Mouse (Mus musculus) spleen, adult 2 months (tissue): ENCODE data around the gene Snrnp25. TPM values are rescaled to one million over a fixed set of nuclear protein-coding genes. Genes with fewer than 3 reads are reported as not detected.

ENCODE experiments used
- DNase-seq, 2 experiments: peaks; one replicate each; pipeline versions ENCODE4 v3.0.0 to v3.0.0-alpha.2; 2012 to 2021; ENCODE audit warnings: low spot score in 2 of 2, low read depth in 1 of 2
- H3K27ac ChIP-seq: fragments of 200-500 bp; 2 replicates; pipeline ENCODE4 v1.5.1; 2012; ENCODE audit warnings: low read length, inconsistent platforms; ENCODE audit not compliant: insufficient read depth
- H3K27me3 ChIP-seq: fragments of 200-500 bp; 2 replicates; pipeline ENCODE4 v1.6.1; 2012; ENCODE audit warnings: mild to moderate bottlenecking, moderate library complexity, low read length, inconsistent platforms; ENCODE audit not compliant: control insufficient read depth, insufficient read depth
- H3K36me3 ChIP-seq: fragments of 200-500 bp; 2 replicates; pipeline ENCODE4 v1.6.1; 2012; ENCODE audit warnings: mild to moderate bottlenecking, low read length, inconsistent platforms; ENCODE audit not compliant: control insufficient read depth, insufficient read depth
- H3K4me1 ChIP-seq: fragments of 200-500 bp; 2 replicates; pipeline ENCODE4 v1.6.1; 2011; ENCODE audit warnings: inconsistent platforms; ENCODE audit not compliant: control insufficient read depth, insufficient read depth, insufficient read length
- H3K4me3 ChIP-seq: fragments of 200-500 bp; 2 replicates; pipeline ENCODE4 v1.5.1; 2011; ENCODE audit warnings: mild to moderate bottlenecking, inconsistent platforms; ENCODE audit not compliant: insufficient read depth, insufficient read length; ENCODE audit errors: extremely low read depth
- CTCF ChIP-seq: fragments of 200-500 bp; IDR thresholded peaks from 2 replicates; pipeline ENCODE4 v1.5.1; 2011; ENCODE audit warnings: mild to moderate bottlenecking, inconsistent platforms; ENCODE audit not compliant: insufficient read depth, insufficient read length, insufficient replicate concordance; ENCODE audit errors: extremely low read depth
- POLR2A ChIP-seq: fragments of 200-500 bp; IDR thresholded peaks from 2 replicates; pipeline ENCODE4 v1.6.1; 2011; ENCODE audit warnings: low read depth, low read length, inconsistent platforms
- WGBS: fragments of 180-500 bp; shearing (Covaris S2); methylation state at CpG from one replicate; pipeline ENCODE4 v1.1.7; 2018; 5-methylcytosine and 5-hydroxymethylcytosine counted together
- polyA plus RNA-seq: library from polyadenylated mRNA; depleted of rRNA; stranded (reverse); fragments of >200 nt; gene quantifications from 2 replicates; pipeline ENCODE4 v1.2.3, GENCODE M21; 2012; rRNA removed

The Snrnp25 gene
- polyA plus RNA-seq, 1 experiment: 29.7 TPM

DNA sequence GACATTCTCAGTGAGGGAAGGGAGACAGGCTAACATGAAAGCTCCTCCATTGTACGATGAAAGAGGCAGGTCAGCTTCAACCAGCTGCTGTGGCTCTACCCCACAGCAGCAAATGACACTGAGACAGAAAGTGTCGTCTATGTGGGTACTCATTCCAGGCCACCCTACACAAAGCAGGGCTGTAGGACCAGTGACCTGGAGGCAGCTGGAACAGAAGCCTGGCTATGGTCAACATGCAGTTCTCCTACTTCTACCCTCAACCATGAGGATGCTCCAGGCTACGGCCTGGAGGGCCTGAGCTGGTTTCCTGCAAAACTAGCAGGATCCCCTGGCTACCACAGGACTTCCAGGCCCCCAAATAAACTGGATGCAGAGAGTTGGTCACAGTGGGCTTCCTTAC lies 51.4 kb downstream of the Snrnp25 start:
- Histone ChIP-seq H3K27me3 (no peaks in the 10 kb centered on the region), H3K4me1 (no peaks in the 10 kb centered on the region), H3K27ac (peak overlapping the region; percentile 7; the same call in 1 of the 2 replicates), H3K36me3 (peaks cover 14% of the 10 kb centered on the region), H3K4me3 (no peak overlapping the region)
- 88% methylated on average over 3 of the region's 3 CpGs for WGBS
- no peak for TF ChIP-seq POLR2A
- no peak for TF ChIP-seq CTCF
- no peak for DNase-seq

Other genes starting within 250 kb of the Snrnp25 start
- not detected in 2 replicates for gene 4930524B15Rik, start 239.8 kb upstream of the Snrnp25 start, polyA plus RNA-seq
- gene Nsg2, start 205.0 kb upstream of the Snrnp25 start, polyA plus RNA-seq: 14.6 and 18.6 TPM in 2 replicates
- 27.6 and 36.0 TPM in 2 replicates for gene Il9r, start 5.1 kb upstream of the Snrnp25 start, polyA plus RNA-seq
- 52.3 and 55.3 TPM in 2 replicates for gene Rhbdf1, start 16.9 kb downstream of the Snrnp25 start, polyA plus RNA-seq
- gene Mpg, start 21.1 kb downstream of the Snrnp25 start, polyA plus RNA-seq: 10.4 and 11.1 TPM in 2 replicates
- gene Nprl3, start 62.3 kb downstream of the Snrnp25 start, polyA plus RNA-seq: 76.9 and 87.3 TPM in 2 replicates
- gene Hba-x, start 71.0 kb downstream of the Snrnp25 start, polyA plus RNA-seq: 0.21 TPM in 1 of 2 replicates, not detected in the other
- 52,565 and 79,309 TPM in 2 replicates for gene Hba-a1, start 78.1 kb downstream of the Snrnp25 start, polyA plus RNA-seq
- 51.0 and 62.0 TPM in 2 replicates for gene Hbq1b, start 81.5 kb downstream of the Snrnp25 start, polyA plus RNA-seq
- 85,032 and 127,038 TPM in 2 replicates for gene Hba-a2, start 91.1 kb downstream of the Snrnp25 start, polyA plus RNA-seq
- gene Hbq1a, start 94.7 kb downstream of the Snrnp25 start, polyA plus RNA-seq: 6.4 and 12.1 TPM in 2 replicates
- gene Sh3pxd2b, start 142.4 kb downstream of the Snrnp25 start, polyA plus RNA-seq: 2.2 and 2.8 TPM in 2 replicates
- gene Ubtd2, start 250.0 kb downstream of the Snrnp25 start, polyA plus RNA-seq: 2.4 and 3.1 TPM in 2 replicates